Mouse (Mus musculus): ENCODE data around the gene Lingo1. TPM values are rescaled to one million over a fixed set of nuclear protein-coding genes. Genes with fewer than 3 reads are reported as not detected.
A peak's percentile ranks its signal among the peaks of the same experiment; 100 is the strongest.

The Lingo1 gene
- polyA plus RNA-seq, 1 experiment, result 0.38 TPM

GRCm38 (mm10) chr9:56810916-56811315, 14.6 kb upstream of the Lingo1 start:
- Histone ChIP-seq H3K4me1 (ENCODE audit: control insufficient read depth, insufficient read depth, insufficient read length, low read length) (no peaks in the 10 kb centered on the region), H3K27me3 (ENCODE audit: control insufficient read depth, insufficient read depth, low read length) (no peaks in the 10 kb centered on the region; the same call in 1 of the 2 replicates), H3K4me3 (ENCODE audit: low read depth, low read length) (no peak overlapping the region), H3K36me3 (ENCODE audit: control insufficient read depth, insufficient read depth, low read length) (no peaks in the 10 kb centered on the region), H3K27ac (ENCODE audit: insufficient read depth, low read depth, low read length) (no peak overlapping the region)
- TF ChIP-seq CTCF (IDR thresholded peaks at IDR 0.05; ENCODE audit: extremely low read depth, insufficient read length, insufficient replicate concordance, low read depth, low read length), result no peak
- TF ChIP-seq POLR2A (IDR thresholded peaks at IDR 0.05; ENCODE audit: low read depth, low read length), result no peak
- 85% methylated on average over 1 of the region's 1 CpGs for WGBS

GRCm38 (mm10) chr9:56807990-56808389, 11.7 kb upstream of the Lingo1 start:
- TF ChIP-seq CTCF (IDR thresholded peaks at IDR 0.05; ENCODE audit: extremely low read depth, insufficient read length, insufficient replicate concordance, low read depth, low read length) (no peak), POLR2A (IDR thresholded peaks at IDR 0.05; ENCODE audit: low read depth, low read length) (no peak)
- H3K27me3 ChIP-seq (ENCODE audit: control insufficient read depth, insufficient read depth, low read length), result no peaks in the 10 kb centered on the region; the same call in 1 of the 2 replicates
- H3K4me3 ChIP-seq (ENCODE audit: low read depth, low read length), result no peak overlapping the region
- H3K27ac ChIP-seq (ENCODE audit: insufficient read depth, low read depth, low read length), result no peak overlapping the region
- 74% methylated on average over 6 of the region's 6 CpGs for WGBS
- no peaks in the 10 kb centered on the region for H3K36me3 ChIP-seq (ENCODE audit: control insufficient read depth, insufficient read depth, low read length)
- H3K4me1 ChIP-seq (ENCODE audit: control insufficient read depth, insufficient read depth, insufficient read length, low read length), result no peaks in the 10 kb centered on the region

- TF ChIP-seq POLR2A (IDR thresholded peaks at IDR 0.05; ENCODE audit: low read depth, low read length), result no peak
- no peak for TF ChIP-seq CTCF (IDR thresholded peaks at IDR 0.05; ENCODE audit: extremely low read depth, insufficient read length, insufficient replicate concordance, low read depth, low read length)
- H3K4me3 ChIP-seq (ENCODE audit: low read depth, low read length), result no peak overlapping the region
- no peak overlapping the region for H3K27ac ChIP-seq (ENCODE audit: insufficient read depth, low read depth, low read length)
- no peaks in the 10 kb centered on the region for H3K4me1 ChIP-seq (ENCODE audit: control insufficient read depth, insufficient read depth, insufficient read length, low read length)
- no peaks in the 10 kb centered on the region for H3K27me3 ChIP-seq (ENCODE audit: control insufficient read depth, insufficient read depth, low read length)
- H3K36me3 ChIP-seq (ENCODE audit: control insufficient read depth, insufficient read depth, low read length), result no peaks in the 10 kb centered on the region
- 88% methylated on average over 7 of the region's 7 CpGs for WGBS
Observed at GRCm38 (mm10) chr9:56803146-56803545, 6.9 kb upstream of the Lingo1 start.

- H3K27ac ChIP-seq (ENCODE audit: insufficient read depth, low read depth, low read length), result no peak overlapping the region
- H3K4me1 ChIP-seq (ENCODE audit: control insufficient read depth, insufficient read depth, insufficient read length, low read length), result 0 out of 2 replicates have a peak, but pooled peaks cover 3% of the 10 kb centered on the region
- 5% methylated on average over 5 of the region's 5 CpGs for WGBS
- H3K36me3 ChIP-seq (ENCODE audit: control insufficient read depth, insufficient read depth, low read length), result no peaks in the 10 kb centered on the region
- H3K4me3 ChIP-seq (ENCODE audit: low read depth, low read length), result no peak overlapping the region
- TF ChIP-seq CTCF (IDR thresholded peaks at IDR 0.05; ENCODE audit: extremely low read depth, insufficient read length, insufficient replicate concordance, low read depth, low read length) (peak; percentile 43; the same call in 1 of the 2 replicates), POLR2A (IDR thresholded peaks at IDR 0.05; ENCODE audit: low read depth, low read length) (no peak)
- peaks cover 25% of the 10 kb centered on the region for H3K27me3 ChIP-seq (ENCODE audit: control insufficient read depth, insufficient read depth, low read length)
Observed at GRCm38 (mm10) chr9:56797876-56798275, 1.6 kb upstream of the Lingo1 start.

GRCm38 (mm10) chr9:56796656-56797131, 426 bp upstream of the Lingo1 start:
- TF ChIP-seq POLR2A (IDR thresholded peaks at IDR 0.05; ENCODE audit: low read depth, low read length) (no peak), CTCF (IDR thresholded peaks at IDR 0.05; ENCODE audit: extremely low read depth, insufficient read length, insufficient replicate concordance, low read depth, low read length) (no peak)
- Histone ChIP-seq H3K27me3 (ENCODE audit: control insufficient read depth, insufficient read depth, low read length) (peaks cover 25% of the 10 kb centered on the region), H3K27ac (ENCODE audit: insufficient read depth, low read depth, low read length) (no peak overlapping the region), H3K4me1 (ENCODE audit: control insufficient read depth, insufficient read depth, insufficient read length, low read length) (0 out of 2 replicates have a peak, but pooled peaks cover 3% of the 10 kb centered on the region), H3K36me3 (ENCODE audit: control insufficient read depth, insufficient read depth, low read length) (no peaks in the 10 kb centered on the region), H3K4me3 (ENCODE audit: low read depth, low read length) (peak overlapping the region; percentile 18; the same call in 1 of the 2 replicates)
- 2% methylated on average over 39 of the region's 41 CpGs for whole genome bisulfite sequencing

GRCm38 (mm10) chr9:56791696-56792261, 4.5 kb downstream of the Lingo1 start:
- H3K27ac ChIP-seq (ENCODE audit: insufficient read depth, low read depth, low read length), result no peak overlapping the region
- WGBS, result 54% methylated on average over 11 of the region's 11 CpGs
- H3K4me1 ChIP-seq (ENCODE audit: control insufficient read depth, insufficient read depth, insufficient read length, low read length), result 0 out of 2 replicates have a peak, but pooled peaks cover 3% of the 10 kb centered on the region
- no peaks in the 10 kb centered on the region for H3K36me3 ChIP-seq (ENCODE audit: control insufficient read depth, insufficient read depth, low read length)
- H3K27me3 ChIP-seq (ENCODE audit: control insufficient read depth, insufficient read depth, low read length), result peaks cover 16% of the 10 kb centered on the region
- TF ChIP-seq CTCF (IDR thresholded peaks at IDR 0.05; ENCODE audit: extremely low read depth, insufficient read length, insufficient replicate concordance, low read depth, low read length) (no peak), POLR2A (IDR thresholded peaks at IDR 0.05; ENCODE audit: low read depth, low read length) (no peak)
- no peak overlapping the region for H3K4me3 ChIP-seq (ENCODE audit: low read depth, low read length)

GRCm38 (mm10) chr9:56784576-56784975, 11.7 kb downstream of the Lingo1 start:
- Histone ChIP-seq H3K27ac (ENCODE audit: insufficient read depth, low read depth, low read length) (no peak overlapping the region), H3K36me3 (ENCODE audit: control insufficient read depth, insufficient read depth, low read length) (no peaks in the 10 kb centered on the region), H3K4me3 (ENCODE audit: low read depth, low read length) (no peak overlapping the region), H3K4me1 (ENCODE audit: control insufficient read depth, insufficient read depth, insufficient read length, low read length) (no peaks in the 10 kb centered on the region), H3K27me3 (ENCODE audit: control insufficient read depth, insufficient read depth, low read length) (no peaks in the 10 kb centered on the region)
- whole genome bisulfite sequencing, result 85% methylated on average over 10 of the region's 10 CpGs
- TF ChIP-seq POLR2A (IDR thresholded peaks at IDR 0.05; ENCODE audit: low read depth, low read length), result no peak
- no peak for TF ChIP-seq CTCF (IDR thresholded peaks at IDR 0.05; ENCODE audit: extremely low read depth, insufficient read length, insufficient replicate concordance, low read depth, low read length)
